Mouse (Mus musculus): ENCODE measurements around the gene Spns2.
A peak's percentile ranks its signal among the peaks of the same experiment; 100 is the strongest.

Gene Spns2

DNA sequence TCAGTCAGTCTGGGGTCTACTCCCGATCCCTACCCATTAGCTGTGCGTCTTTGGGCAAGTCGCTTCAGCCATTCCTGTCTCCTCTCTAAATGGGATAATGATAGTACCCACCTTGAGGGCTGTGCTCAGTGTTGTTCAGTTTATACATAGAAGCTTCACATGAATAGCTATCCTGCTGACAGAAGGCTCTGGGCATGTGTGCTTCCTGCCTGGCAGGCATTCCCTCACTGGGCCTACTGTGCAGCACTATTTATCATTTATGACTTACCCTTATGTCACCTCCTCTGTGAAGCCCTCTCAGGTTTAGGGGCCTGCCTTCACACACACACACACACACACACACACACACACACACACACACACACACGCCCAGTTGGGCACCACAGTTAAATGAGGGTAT is 10.4 kb upstream of the Spns2 start:
- no peak for DNase-seq (ENCODE audit: low spot score in 2 of 2)

GRCm38 (mm10) chr11:72497367-72497766 is 7.7 kb upstream of the Spns2 start:
- no peak for DNase-seq (ENCODE audit: low spot score in 2 of 2)

GRCm38 (mm10) chr11:72496775-72497174 is 7.1 kb upstream of the Spns2 start:
- no peak for DNase-seq (ENCODE audit: low spot score in 2 of 2)

DNA sequence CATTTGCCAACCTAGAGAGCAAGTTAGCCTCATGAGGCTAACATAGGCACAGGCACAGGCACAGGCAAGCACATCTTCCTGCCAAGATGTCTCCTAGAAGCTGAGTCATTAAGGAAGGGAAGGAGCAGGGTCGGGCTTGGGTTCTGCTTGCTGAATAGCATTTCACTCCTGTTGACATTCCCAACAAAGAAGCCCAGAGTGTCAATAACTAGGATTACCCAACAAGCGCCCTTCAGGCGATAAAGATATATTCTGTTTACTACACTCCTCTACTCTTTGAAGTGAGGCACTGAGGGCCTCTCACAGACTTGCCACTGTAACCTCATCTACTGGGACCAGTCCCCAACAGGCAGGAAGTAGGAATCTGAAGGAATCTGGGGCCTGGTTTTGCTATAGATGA is 6.4 kb upstream of the Spns2 start:
- no peak for DNase-seq (ENCODE audit: low spot score in 2 of 2)

GRCm38 (mm10) chr11:72494046-72494988 is 4.6 kb upstream of the Spns2 start:
- peak in 1 of 2 experiments; percentile 31 for DNase-seq (ENCODE audit: low spot score in 2 of 2)

DNA sequence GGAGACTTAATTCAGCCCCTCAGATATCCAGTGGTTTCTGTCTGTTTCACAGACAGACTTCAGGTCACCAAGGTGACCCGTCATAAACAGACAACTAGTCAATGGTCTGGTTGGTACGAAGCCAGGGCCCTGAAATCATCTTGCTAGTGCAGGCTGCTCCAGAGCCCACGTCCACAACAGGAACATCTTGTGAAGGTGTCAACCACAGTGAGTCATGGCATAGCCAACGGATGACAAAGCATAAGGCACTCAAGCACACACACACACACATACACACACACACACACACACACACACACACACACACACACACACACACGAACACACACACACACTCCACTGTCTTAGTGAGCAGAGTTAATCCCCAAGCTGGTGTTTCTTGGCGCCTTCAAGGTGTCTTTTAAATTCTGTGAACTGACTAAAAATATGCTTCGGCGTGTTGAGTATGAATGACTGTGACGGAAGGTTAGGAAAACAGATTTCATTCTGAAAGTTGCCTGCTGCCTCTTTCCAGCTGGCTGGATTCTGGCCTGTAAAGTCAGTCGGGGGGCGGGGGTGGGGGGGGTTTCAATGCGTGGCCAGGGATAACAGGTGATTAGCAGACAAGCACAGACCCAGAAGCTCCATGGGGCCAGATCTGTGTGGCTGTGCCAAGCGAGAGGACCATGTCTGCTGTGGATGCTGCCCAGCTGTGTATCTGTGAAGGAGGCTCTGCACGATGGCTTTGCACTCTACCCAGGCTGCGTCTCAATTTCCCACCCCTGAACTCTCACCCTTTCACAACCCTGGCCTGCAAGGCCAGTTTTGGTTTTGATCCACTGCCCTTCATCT is 1.6 kb upstream of the Spns2 start:
- DNase-seq (ENCODE audit: low spot score in 2 of 2) = peak; percentile 71 to 81

- DNase-seq (ENCODE audit: low spot score in 2 of 2) = peak in 1 of 2 experiments; percentile 26
Observed at GRCm38 (mm10) chr11:72489397-72489796, 307 bp downstream of the Spns2 start.

DNA sequence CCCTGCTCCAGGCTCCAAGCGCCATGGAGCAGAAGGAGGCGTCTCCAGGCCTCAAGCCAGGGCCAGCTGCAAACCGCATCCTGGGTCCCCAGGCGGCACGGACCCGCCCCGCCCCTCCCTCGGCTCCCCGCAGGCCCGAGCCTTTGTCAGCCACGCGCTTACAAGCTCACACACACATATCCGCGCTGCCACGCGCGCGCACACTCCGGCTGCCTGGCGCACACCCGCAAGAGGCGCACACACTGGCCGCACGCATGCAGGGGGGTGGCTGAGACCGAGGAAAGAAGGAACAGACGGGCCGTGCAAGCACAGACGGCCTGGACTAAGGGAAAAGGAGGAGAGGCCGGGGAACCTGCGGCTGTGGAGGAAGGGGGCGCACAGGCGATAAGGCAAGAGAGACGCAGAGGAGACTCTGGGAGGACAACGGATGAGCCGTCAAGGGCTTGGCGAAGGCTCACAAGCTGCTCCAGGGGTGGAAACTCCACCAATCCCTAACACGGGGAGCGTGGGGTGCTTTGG is 892 bp downstream of the Spns2 start:
- DNase-seq (ENCODE audit: low spot score in 2 of 2) = peak; percentile 69 to 72

DNA sequence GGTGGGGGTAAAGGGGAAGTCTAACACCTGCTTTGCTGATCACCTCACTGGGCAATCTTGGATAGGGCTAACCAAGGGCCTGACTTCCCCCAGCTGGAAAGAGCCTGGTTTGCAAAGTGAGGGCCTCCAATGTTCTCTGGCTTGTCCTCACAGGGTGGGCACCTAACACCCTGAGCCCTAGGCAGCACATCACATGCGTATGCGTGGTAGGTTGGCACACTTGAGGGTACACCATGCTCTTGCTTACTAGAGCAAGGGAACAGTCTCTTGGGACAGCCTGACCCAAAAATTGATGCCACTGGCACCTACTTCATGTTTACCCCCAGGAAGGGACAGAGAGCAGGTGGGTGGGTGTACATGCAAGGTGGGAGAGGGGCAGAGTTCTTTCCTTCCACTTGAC is 2.0 kb downstream of the Spns2 start:
- no peak for DNase-seq (ENCODE audit: low spot score in 2 of 2)

- DNase-seq (ENCODE audit: low spot score in 2 of 2) = no peak
Observed at GRCm38 (mm10) chr11:72487171-72487570, 2.5 kb downstream of the Spns2 start.

- no peak for DNase-seq (ENCODE audit: low spot score in 2 of 2)
Observed at GRCm38 (mm10) chr11:72485960-72486359, 3.7 kb downstream of the Spns2 start.

DNA sequence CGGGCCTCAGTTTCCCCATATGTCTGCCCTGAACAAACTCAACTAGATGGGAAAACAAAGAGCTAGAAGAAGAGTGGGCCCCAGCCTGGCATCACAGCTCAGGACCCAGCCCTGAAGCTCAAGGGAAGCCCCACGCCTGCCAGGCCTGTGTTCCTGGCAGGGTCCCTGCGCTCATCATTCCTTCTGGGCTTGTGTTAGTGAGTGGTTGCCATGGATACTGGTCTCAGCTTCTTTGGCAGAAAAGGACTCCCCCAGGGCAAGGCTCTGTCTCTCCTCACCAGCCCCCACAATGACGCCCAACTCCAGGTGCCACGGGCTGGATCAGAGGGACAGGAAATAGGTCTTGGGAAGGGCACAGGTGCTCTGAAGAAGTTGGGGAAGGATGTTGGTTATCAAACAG is 4.5 kb downstream of the Spns2 start:
- DNase-seq (ENCODE audit: low spot score in 2 of 2) = peak in 1 of 2 experiments; percentile 40

DNA sequence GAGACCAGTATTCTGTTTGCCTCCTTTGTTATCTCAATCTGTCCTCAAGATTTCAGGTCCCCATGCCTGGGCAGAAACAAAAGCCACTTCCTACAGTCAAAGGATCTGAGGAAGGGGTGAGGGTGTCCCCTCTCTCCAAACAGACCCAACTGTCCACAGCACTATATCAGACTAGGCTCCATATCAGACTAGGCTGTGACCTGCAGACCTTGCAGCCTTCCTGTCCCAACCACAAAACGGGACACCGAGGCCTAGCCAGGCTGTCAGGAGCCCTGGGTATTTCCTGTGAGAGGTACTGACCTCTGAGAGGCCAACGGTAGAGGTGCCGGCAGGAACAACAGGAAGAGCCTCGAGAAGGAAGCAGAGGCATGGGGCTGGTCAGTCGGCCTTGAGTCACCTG is 5.2 kb downstream of the Spns2 start:
- DNase-seq (ENCODE audit: low spot score in 2 of 2) = no peak

DNA sequence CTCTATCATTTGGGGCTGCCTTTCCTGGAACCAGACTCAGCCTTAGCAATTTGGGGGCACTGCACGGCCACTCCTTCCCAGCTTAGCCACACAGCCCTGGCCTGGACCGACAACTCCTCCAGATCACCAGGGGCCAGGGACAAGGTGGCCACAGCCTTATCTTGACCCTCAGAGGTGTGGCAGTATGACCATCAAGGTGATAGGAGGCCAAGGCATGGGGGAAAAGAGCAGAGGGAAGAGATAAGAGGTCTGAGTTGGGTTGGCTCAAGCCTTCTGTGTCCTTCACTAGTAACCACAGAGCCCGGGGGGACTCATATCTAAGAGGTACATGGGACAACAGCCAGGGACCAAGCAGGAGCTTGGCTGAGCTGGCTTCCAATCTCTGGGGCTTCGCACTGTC is 7.8 kb downstream of the Spns2 start:
- DNase-seq (ENCODE audit: low spot score in 2 of 2) = no peak

DNA sequence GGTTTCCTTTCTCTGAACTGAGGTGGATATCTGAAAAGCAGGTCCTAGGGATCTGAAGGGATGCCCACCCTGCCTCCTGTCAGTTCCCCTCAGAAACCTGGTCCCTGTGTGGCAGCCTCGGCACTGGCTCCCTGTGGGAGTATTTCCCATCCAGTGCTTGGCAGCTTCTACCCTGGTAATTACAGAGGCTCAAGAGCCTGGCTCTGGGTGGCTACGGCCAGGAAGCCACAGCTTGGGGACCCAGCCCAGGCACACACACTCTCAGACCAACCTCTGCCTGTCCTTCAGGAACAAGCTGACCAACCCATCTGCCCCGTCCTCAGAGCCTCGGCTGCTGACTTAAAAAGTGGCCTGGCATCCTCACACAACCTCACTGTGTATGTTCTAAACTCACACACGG is 8.4 kb downstream of the Spns2 start:
- DNase-seq (ENCODE audit: low spot score in 2 of 2) = no peak

GRCm38 (mm10) chr11:72479499-72479898 is 10.2 kb downstream of the Spns2 start:
- no peak for DNase-seq (ENCODE audit: low spot score in 2 of 2)

DNA sequence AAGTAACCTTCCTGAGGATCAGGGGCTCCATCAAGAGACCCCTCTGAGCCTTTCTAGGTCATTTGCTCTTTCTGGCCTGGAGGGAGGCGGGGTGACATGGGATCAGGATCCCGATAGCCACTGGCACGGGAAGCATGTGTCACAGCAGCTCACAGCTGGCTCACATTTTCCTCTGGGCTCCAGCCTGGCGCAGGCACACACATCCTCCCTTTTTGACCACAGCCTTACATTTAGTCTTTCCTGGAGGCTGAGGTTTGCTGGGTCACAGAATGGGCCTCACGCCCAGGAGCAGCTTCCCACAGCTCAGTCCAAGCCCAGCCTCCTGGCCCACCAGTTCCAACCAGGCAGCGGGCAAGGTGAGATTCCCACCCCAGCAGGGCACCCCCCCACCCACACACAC is 11.5 kb downstream of the Spns2 start:
- no peak for DNase-seq (ENCODE audit: low spot score in 2 of 2)

DNA sequence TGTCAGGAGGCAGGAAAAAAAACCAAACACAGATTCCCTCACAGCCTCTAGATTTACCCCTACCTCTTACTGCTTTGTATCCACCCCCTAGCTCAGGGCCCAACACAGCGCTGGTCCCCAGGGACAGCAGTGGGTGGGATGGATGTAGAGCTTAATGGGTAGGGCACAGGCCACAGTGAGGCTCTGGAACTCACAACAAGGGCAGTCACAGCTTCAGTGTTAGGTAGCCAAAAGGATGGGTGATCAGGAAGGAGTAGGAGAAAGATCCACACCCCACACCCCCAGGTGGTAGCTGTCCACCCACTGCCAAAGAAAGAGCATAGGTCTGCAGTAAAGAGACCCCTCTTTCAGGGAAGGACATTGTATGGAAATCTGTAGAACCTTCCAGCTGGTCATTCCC is 12.1 kb downstream of the Spns2 start:
- no peak for DNase-seq (ENCODE audit: low spot score in 2 of 2)

DNA sequence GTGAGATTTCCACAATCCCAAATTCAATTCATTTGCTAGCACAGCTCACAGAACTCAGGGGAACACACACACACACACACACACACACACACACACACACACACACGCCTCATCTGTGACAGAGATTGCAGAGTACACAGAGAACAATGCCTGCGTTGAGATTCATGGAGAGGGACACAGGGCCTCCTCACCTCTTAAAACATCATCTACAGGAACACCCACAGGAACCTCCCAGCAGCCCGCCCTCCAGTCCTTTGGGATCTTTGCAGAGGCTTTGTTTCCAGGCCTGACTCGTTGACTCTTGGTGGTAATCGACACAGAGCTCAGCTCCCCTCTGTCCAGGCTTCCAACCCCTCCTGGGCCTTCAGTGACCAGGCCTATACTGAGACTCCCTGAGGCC is 12.5 kb downstream of the Spns2 start:
- no peak for DNase-seq (ENCODE audit: low spot score in 2 of 2)

DNA sequence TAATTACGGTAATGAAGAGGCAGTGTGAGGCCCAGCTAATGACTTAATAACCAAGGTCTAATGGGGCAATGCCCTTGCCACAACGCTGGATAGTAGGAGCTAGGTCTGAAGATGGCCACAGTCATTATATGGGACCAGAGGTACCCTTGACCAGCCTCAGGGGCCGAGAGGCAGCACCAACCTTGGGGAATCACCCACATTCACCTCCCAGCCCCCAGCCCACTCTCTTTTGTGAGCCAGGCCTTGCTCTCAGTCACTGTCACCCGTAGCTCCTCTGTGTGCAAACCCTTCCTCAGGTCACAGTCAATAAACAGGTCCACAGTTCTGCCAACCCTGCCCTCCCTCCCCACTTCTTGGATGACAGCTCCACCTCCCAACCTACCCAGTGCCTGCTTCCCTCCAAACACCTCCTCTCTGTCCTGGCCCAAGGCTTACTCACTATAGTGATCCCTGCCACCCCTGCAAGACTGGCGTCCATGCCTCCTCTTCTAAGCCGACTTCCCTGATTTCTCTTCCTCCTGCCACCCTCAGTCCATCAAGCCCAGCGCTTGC is 13.6 kb downstream of the Spns2 start:
- DNase-seq (ENCODE audit: low spot score in 2 of 2) = no peak

DNA sequence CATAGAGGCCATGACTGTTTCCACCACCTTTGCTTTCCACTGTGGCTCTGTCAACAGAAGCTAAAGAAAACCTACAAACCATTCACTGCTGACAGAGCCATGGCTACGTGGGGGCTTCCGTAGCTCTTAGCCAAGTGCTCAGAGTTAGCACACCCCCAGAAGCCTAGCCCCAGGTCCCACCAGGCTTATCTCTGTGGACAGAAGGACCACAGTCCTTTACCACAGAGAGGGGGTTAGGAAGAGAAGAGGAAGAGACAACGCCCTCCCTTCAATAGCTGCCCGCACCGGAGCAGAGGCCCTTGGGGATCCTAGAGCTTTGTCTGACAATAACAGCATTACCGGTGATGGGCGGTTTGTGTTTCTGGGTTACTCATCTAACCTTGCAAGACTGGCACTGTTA is 14.3 kb downstream of the Spns2 start:
- DNase-seq (ENCODE audit: low spot score in 2 of 2) = no peak

GRCm38 (mm10) chr11:72474926-72475325 is 14.8 kb downstream of the Spns2 start:
- no peak for DNase-seq (ENCODE audit: low spot score in 2 of 2)

Measured in right cerebral cortex, adult 2 months (tissue).